Mouse (Mus musculus) CH12.LX (cell line): ENCODE measurements around the gene Ppp2ca. TPM values are rescaled to one million over a fixed set of nuclear protein-coding genes. Genes with fewer than 3 reads are reported as not detected.

Source experiments
- DNase-seq: peaks from one replicate; pipeline ENCODE4 v3.0.0-alpha.2; 2013; ENCODE audit errors: extremely low read depth
- H3K27ac ChIP-seq: 2 replicates; pipeline ENCODE4 v1.5.1; 2012; ENCODE audit warnings: low read depth, mild to moderate bottlenecking, control low read depth, moderate library complexity; ENCODE audit not compliant: insufficient read depth
- H3K27me3 ChIP-seq: replicated peaks from 2 replicates; pipeline ENCODE3; 2012; ENCODE audit warnings: inconsistent platforms
- H3K36me3 ChIP-seq, 2 experiments: replicated peaks in 1 of 2; 2 replicates each; pipeline versions ENCODE3 to v1.6.1; 2012; ENCODE audit warnings: inconsistent platforms in 1 of 2, low read length in 1 of 2, mild to moderate bottlenecking in 1 of 2, mixed read lengths in 1 of 2, moderate library complexity in 1 of 2; ENCODE audit not compliant: control insufficient read depth in 1 of 2, insufficient read depth in 1 of 2
- H3K4me1 ChIP-seq, 2 experiments: 2 replicates each; pipeline ENCODE4 v1.6.1; 2012; ENCODE audit warnings: inconsistent platforms in 1 of 2, moderate library complexity in 1 of 2; ENCODE audit not compliant: insufficient read depth in 2 of 2, control insufficient read depth in 1 of 2
- H3K4me2 ChIP-seq: 2 replicates; pipeline ENCODE4 v1.6.1; 2012; ENCODE audit warnings: low read depth, mild to moderate bottlenecking, control low read depth; ENCODE audit not compliant: poor library complexity, insufficient read depth, severe bottlenecking
- H3K4me3 ChIP-seq, 3 experiments: fragments of 150-350 bp in 1 of 3; sonication (generic) in 1 of 3; replicated peaks in 1 of 3; 2 replicates each; pipeline versions ENCODE3 to v1.5.1; 2011 to 2012; ENCODE audit warnings: low read depth in 2 of 3, low read length in 2 of 3, mild to moderate bottlenecking in 2 of 3, moderate library complexity in 2 of 3, control low read depth in 1 of 3, improper control_type of control experiment in 1 of 3, inconsistent platforms in 1 of 3, mixed read lengths in 1 of 3; ENCODE audit not compliant: poor library complexity in 1 of 3
- H3K79me2 ChIP-seq: replicated peaks from 2 replicates; pipeline ENCODE4 v1.6.1; 2012; ENCODE audit warnings: mild to moderate bottlenecking, moderate library complexity; ENCODE audit not compliant: control insufficient read depth, poor library complexity, insufficient read depth, severe bottlenecking; ENCODE audit errors: extremely low read depth
- H3K9ac ChIP-seq: 2 replicates; pipeline ENCODE4 v1.6.1; 2012; ENCODE audit warnings: low read depth, mild to moderate bottlenecking, control low read depth, moderate library complexity; ENCODE audit not compliant: insufficient read depth
- H3K9me3 ChIP-seq: replicated peaks from 2 replicates; pipeline ENCODE3; 2012; ENCODE audit warnings: low read length, inconsistent platforms, mixed read lengths
- CHD1 ChIP-seq: IDR thresholded peaks from 2 replicates; pipeline ENCODE4 v1.6.1; 2012; ENCODE audit warnings: low read depth, low read length, improper control_type of control experiment, inconsistent platforms
- CHD2 ChIP-seq: IDR thresholded peaks from 2 replicates; pipeline ENCODE4 v1.6.1; 2011; ENCODE audit warnings: low read length, improper control_type of control experiment
- E2F4 ChIP-seq: IDR thresholded peaks from 2 replicates; pipeline ENCODE4 v1.6.1; 2011; ENCODE audit warnings: low read depth, low read length, improper control_type of control experiment; ENCODE audit not compliant: insufficient replicate concordance
- ELF1 ChIP-seq: IDR thresholded peaks from 2 replicates; pipeline ENCODE4 v1.6.1; 2014; ENCODE audit warnings: low read depth, mild to moderate bottlenecking, inconsistent platforms, low read length, improper control_type of control experiment
- EP300 ChIP-seq: IDR thresholded peaks from 2 replicates; pipeline ENCODE4 v1.6.1; 2011; ENCODE audit warnings: low read length, improper control_type of control experiment
- MXI1 ChIP-seq: IDR thresholded peaks from 2 replicates; pipeline ENCODE4 v1.6.1; 2011; ENCODE audit warnings: mild to moderate bottlenecking, low read depth, low read length, improper control_type of control experiment
- MYC ChIP-seq: IDR thresholded peaks from 2 replicates; pipeline ENCODE4 v1.6.1; 2011; ENCODE audit warnings: low read depth, mild to moderate bottlenecking, improper control_type of control experiment, low read length
- RAD21 ChIP-seq: IDR thresholded peaks from 2 replicates; pipeline ENCODE4 v1.6.1; 2011; ENCODE audit warnings: low read depth, mild to moderate bottlenecking, low read length, improper control_type of control experiment, moderate library complexity
- SMC3 ChIP-seq: IDR thresholded peaks from 2 replicates; pipeline ENCODE4 v1.6.1; 2011; ENCODE audit warnings: low read depth, low read length, improper control_type of control experiment
- TBP ChIP-seq: conservative IDR thresholded peaks from 2 replicates; pipeline ENCODE4 v1.6.1; 2011; ENCODE audit warnings: low read depth, low read length, improper control_type of control experiment
- TCF12 ChIP-seq: IDR thresholded peaks from 2 replicates; pipeline ENCODE4 v1.6.1; 2014; ENCODE audit warnings: low read depth, mild to moderate bottlenecking, inconsistent platforms, low read length, improper control_type of control experiment
- USF2 ChIP-seq: conservative IDR thresholded peaks from 2 replicates; pipeline ENCODE4 v1.6.1; 2011; ENCODE audit warnings: low read depth, low read length, improper control_type of control experiment
- ZMIZ1 ChIP-seq: IDR thresholded peaks from 2 replicates; pipeline ENCODE4 v1.6.1; 2012; ENCODE audit warnings: low read depth, mild to moderate bottlenecking, inconsistent platforms, low read length, improper control_type of control experiment
- ZNF384 ChIP-seq: IDR thresholded peaks from 2 replicates; pipeline ENCODE4 v1.6.1; 2012; ENCODE audit warnings: low read depth, low read length, improper control_type of control experiment, inconsistent platforms
- dilution Hi-C: fragments of 300-500 bp; cut with MboI; formaldehyde crosslinking; loops from 2 replicates; pipeline ENCODE4 v1.14.3; 2020; ENCODE audit warnings: low sequenced_read_pairs; ENCODE audit not compliant: extremely low pct_unique_long_range_greater_than_20kb, extremely low pct_ligation_motif_present
- in situ Hi-C: fragments of 300-500 bp; cut with MboI; formaldehyde crosslinking; loops from 3 replicates; pipeline ENCODE4 v1.14.3; 2019; ENCODE audit warnings: low sequenced_read_pairs, low pct_ligation_motif_present, low pct_unique_long_range_greater_than_20kb, mixed read lengths
- polyA plus RNA-seq: library from polyadenylated mRNA; unstranded; fragments of >175 nt; gene quantifications from 2 replicates; pipeline ENCODE4 v1.2.1, GENCODE M21; 2012; ENCODE audit warnings: low read depth; ENCODE audit not compliant: insufficient read length
- total RNA-seq, 2 experiments: library from RNA; depleted of rRNA; stranded (reverse); fragments of 300-350 nt in 1 of 2; fragments of >200 nt in 1 of 2; gene quantifications; 2 replicates each; pipeline ENCODE4 v1.2.3; 2012 to 2014

Ppp2ca gene
- total and polyA plus RNA-seq, 3 experiments, result 85.5 to 185 (median 177) TPM

DNA sequence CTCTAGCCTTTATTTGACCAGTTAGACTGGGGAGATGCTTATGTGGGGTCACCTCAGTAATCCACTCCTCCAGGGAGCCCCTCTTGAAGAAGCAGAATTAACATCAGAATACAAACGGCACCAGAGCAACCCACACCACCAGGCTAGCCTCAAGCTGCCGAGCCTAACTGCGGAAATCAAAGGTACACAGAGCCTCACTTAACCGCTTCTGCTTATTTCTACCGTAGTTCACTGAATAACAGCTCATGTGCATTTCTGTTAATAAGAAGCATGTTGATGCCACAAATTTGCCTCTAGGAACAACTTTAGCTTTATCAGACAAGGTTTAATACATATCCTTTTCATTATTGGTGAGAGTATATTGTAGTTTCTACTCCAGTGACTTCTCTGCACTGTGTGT is 32.6 kb upstream of the Ppp2ca start:
- H3K4me3 ChIP-seq, result no peak overlapping the region
- no peaks in the 10 kb centered on the region for H3K36me3 ChIP-seq
- H3K79me2 ChIP-seq, result no peaks in the 10 kb centered on the region
- H3K4me2 ChIP-seq, result no peak overlapping the region
- peaks cover 3% of the 10 kb centered on the region for H3K9me3 ChIP-seq
- in situ Hi-C loops, result no loop called here
- no peak for DNase-seq
- peaks cover 0 to 12% of the 10 kb centered on the region in 2 experiments; a peak in 2 of 4 replicates for H3K4me1 ChIP-seq
- H3K27me3 ChIP-seq, result no peaks in the 10 kb centered on the region
- TF ChIP-seq TCF12, result no peak
- no peak for TF ChIP-seq MYC
- peak; percentile 84 for TF ChIP-seq MXI1
- TF ChIP-seq, all 38 proteins: peak for 1
- dilution Hi-C loops, result no loop called here
- no peak overlapping the region for H3K9ac ChIP-seq
- H3K27ac ChIP-seq, result no peak overlapping the region

DNA sequence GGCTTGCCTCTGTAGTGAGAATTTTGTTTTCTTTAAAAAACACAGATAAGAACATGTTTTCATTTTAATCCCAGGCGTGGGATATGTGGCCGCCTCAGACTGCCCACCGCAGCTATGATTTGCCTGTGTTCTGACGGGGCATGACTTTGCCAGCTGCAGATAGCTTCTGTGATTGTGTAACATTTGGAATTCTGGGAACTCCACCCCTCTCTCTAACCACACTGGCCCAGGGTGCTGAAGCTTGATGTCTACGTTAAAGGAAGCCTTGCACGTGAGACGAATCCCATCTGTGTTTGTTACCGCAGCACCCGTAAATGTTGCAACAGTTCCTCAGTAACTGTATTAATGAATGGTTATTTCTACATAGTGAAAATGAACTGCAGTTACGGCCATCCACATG is 26.7 kb upstream of the Ppp2ca start:
- Histone ChIP-seq H3K9me3 (no peaks in the 10 kb centered on the region), H3K4me1 (peaks cover 15 to 32% of the 10 kb centered on the region in 2 experiments), H3K27me3 (no peaks in the 10 kb centered on the region), H3K79me2 (no peaks in the 10 kb centered on the region), H3K36me3 (no peaks in the 10 kb centered on the region)
- in situ Hi-C loops, result no loop called here
- no peak for TF ChIP-seq CHD2
- TF ChIP-seq ZNF384, result no peak
- no peak for TF ChIP-seq RAD21
- TF ChIP-seq SMC3, result no peak
- no peak for TF ChIP-seq EP300
- TF ChIP-seq USF2, result no peak
- no peak for TF ChIP-seq CHD1
- TF ChIP-seq E2F4, result no peak
- no peak for TF ChIP-seq ZMIZ1
- no peak for TF ChIP-seq MYC
- no peak for TF ChIP-seq ELF1
- TF ChIP-seq, all 38 proteins: peak for 0
- Histone ChIP-seq H3K4me3 (no peak overlapping the region), H3K9ac (no peak overlapping the region), H3K27ac (no peak overlapping the region), H3K4me2 (no peak overlapping the region)
- dilution Hi-C loops, result no loop called here
- DNase-seq, result no peak

DNA sequence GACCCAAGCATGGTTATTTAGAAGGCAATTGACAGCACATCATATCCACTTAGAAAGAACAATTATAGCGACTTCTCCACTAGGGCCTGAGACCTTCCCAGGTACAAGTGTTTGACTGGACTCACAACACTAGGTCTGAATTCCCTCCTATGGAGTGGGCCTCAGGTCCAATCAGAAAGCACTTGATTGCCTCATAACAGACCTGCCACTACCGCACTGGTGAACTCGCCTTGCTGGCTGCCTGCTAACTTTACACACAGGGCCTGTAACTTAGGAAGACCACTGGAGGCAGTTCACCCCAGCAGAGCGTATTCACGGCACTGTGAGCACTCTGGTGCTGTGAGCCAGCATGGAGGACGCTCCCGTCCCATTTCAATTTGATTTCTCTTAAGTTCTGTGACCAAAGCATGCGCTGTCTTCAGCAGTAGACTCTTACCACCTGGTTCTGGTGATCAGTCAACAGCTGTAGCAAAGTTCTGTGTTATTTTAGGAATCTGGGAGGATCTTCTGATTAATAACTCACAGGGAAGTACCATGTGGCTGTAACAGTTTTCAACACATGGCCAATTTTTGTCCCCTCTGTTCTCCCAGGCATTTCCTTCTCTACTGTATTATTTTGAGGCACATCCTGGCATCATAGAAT is 24.8 kb upstream of the Ppp2ca start:
- TF ChIP-seq EP300 (0 out of 2 replicates have a peak, but pooled peaks have one; percentile 15), TBP (no peak)
- DNase-seq, result no peak
- H3K4me1 ChIP-seq, result peaks cover 20 to 43% of the 10 kb centered on the region in 2 experiments
- no peak overlapping the region for H3K27ac ChIP-seq
- H3K36me3 ChIP-seq, result no peaks in the 10 kb centered on the region
- H3K4me3 ChIP-seq, result no peak overlapping the region
- H3K9ac ChIP-seq, result no peak overlapping the region
- H3K27me3 ChIP-seq, result no peaks in the 10 kb centered on the region
- H3K4me2 ChIP-seq, result no peak overlapping the region
- H3K79me2 ChIP-seq, result no peaks in the 10 kb centered on the region
- in situ Hi-C loops, result no loop called here
- dilution Hi-C loops, result no loop called here
- no peaks in the 10 kb centered on the region for H3K9me3 ChIP-seq
